Mouse (Mus musculus) stomach, adult 2 months (tissue): ENCODE data around the gene Slc25a26. TPM values are rescaled to one million over a fixed set of nuclear protein-coding genes. Genes with fewer than 3 reads are reported as not detected.

Experiments used
- polyA plus RNA-seq: library from polyadenylated mRNA; depleted of rRNA; stranded (reverse); fragments of >200 nt; gene quantifications from 2 replicates; pipeline ENCODE4 v1.2.3, GENCODE M21; 2012; rRNA removed

Slc25a26 gene
- polyA plus RNA-seq, result 2.1 and 3.2 TPM in 2 replicates

GRCm38 (mm10) chr6:94499897-94500623, at the start of gene Slc25a26:
Slc25a26 (plus strand) TSS chr6:94500331.

Other genes with a start within 250 kb of the Slc25a26 start
- gene Magi1, start 216.4 kb upstream of the Slc25a26 start, polyA plus RNA-seq, result 2.6 and 3.2 TPM in 2 replicates
- 20.3 and 24.5 TPM in 2 replicates for gene Lrig1, start 199.8 kb downstream of the Slc25a26 start, polyA plus RNA-seq